Mouse (Mus musculus) induced T-regulatory cell, adult 2 months (primary cell): ENCODE measurements around the gene Dusp9.

ENCODE experiments used
- DNase-seq: peaks from one replicate; pipeline ENCODE4 v3.0.0-alpha.2; 2012; ENCODE audit warnings: low read depth

Gene Dusp9

GRCm38 (mm10) chrX:73639255-73639675, at the start of gene Dusp9:
TSS of gene Dusp9 (plus strand) at chrX:73639419.
- peak; percentile 45 for DNase-seq

DNA sequence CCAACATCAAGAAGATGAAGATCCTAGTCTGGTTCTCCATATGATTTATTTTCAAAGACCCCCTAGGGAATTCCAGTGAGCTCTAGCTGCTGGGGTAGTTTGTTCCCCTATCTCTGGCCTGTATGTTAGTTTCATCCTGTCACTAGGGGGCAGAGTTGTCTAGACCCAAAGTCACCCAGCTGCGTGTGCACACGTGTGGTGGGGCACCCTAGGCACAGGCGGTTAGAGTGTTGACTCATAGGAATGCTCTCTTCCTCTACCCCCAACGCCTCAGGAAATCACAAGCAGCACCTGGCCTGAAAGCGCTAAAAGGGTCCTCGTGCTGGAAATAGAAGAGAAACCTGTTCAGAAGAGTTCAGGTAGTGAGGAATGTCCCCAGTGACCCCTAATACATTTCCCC, 46.0 kb upstream of the Dusp9 start:
- DNase-seq, result peak; percentile 64

DNA sequence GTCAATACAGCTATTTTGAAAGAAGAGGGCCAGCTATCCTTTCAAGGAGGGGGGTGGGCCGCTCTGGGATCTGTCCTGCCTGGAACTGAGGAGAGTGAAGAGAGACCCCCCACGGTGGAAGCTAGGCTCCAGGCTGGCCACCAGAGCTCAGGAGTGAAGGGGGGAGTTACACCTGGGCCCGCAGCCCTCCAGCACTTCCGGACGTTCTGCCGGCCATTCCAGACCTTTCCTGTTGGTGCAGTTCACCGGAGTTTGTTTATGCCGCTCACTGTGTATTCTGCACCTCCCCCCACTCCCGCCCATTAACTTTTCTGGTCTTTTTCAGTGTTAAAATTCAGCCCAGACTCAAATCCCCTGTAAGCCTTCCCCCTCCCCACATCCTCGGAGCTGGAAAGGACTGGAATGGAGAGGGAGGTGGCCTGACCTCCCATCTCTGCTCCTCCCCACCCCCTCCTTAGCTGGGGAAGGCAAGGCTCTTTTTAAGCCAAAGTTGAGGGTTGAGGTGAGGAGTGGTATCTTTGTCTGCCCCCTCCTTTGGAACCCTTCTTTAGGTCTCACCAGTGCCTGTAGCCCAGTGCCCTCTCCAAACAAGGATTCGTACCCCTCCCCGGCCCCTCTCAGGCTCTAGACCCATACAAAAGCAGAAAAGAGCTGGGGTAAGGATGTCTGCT, 44.6 kb upstream of the Dusp9 start:
- DNase-seq, result no peak

- DNase-seq, result no peak
Observed at GRCm38 (mm10) chrX:73595297-73595938, 43.8 kb upstream of the Dusp9 start.

DNA sequence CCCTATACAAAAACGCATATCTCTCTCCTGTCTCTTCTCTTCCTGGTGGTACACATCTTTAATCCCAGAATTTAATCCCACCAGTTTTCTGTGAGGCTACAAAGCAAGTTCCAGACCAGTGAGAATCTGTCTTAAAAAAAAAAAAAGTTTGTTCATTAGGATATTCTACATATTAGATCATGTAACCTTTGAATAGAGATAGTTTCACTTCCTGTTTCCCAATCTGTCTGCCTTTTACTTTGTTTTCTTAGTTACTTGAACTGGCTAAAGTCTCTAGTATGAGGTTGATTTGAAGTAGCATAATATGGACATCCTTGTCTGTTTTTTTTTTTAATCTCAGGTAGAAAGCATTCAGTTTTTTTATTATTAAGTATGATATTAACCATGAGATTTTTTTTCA, 37.8 kb upstream of the Dusp9 start:
- DNase-seq, result no peak

DNA sequence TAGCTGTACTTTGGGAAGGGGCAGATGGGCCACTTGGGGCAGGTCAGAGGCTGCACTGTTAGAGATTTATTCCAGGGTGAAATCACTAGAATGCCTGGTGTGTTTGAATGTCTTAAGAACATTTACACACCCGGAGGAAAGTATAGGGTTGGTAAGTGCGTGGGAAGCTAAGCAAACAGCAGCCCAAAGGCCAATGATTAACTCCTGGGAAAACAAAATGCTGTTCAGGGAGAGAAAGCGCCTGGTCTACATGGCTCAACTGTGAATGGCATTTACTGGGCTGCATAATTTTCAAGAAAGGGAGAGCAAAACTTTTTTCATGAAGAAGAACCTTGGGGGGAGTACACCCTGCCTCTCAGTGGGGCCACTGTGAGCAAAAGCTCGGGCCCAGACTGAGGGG, 25.6 kb upstream of the Dusp9 start:
- no peak for DNase-seq

DNA sequence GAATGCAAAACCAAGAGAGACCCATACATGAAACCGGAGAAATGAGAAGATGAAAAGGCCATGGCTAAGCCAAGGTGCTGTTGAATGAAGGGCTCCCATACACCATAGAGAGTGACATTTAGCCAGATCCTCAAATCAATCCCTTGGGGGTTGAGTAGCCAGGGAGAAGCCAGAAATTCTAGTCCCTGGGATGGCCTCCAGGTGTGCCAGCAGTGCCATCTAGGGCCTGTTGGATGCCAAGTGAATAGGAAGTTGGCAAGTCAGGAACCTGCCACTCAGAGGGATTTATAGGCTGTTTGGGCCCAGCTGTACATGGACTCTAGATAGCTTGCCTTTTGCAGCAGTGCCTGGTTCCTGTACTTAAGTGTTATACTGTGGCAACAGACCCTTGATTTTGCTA, 23.3 kb upstream of the Dusp9 start:
- no peak for DNase-seq

GRCm38 (mm10) chrX:73619401-73619800, 19.8 kb upstream of the Dusp9 start:
- DNase-seq, result no peak

DNA sequence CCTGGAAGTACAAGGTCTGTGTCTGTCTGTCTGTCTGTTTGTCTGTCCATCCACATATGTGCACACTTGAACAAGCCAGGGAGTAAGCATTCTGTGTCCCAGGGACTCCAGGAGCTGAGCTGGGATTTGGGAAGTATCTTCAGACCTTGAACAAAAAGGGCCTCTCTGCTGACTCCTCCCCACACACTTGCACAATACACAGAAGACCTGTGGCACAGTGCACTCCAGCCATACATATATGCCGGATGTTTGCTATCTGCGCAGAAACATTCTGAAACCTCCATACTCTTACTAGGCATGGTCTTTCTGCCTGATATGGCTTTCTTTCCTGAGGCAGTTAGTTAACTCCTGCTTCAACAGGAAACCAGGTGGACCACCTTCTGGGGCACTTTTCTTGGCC, 19.3 kb upstream of the Dusp9 start:
- DNase-seq, result no peak

DNA sequence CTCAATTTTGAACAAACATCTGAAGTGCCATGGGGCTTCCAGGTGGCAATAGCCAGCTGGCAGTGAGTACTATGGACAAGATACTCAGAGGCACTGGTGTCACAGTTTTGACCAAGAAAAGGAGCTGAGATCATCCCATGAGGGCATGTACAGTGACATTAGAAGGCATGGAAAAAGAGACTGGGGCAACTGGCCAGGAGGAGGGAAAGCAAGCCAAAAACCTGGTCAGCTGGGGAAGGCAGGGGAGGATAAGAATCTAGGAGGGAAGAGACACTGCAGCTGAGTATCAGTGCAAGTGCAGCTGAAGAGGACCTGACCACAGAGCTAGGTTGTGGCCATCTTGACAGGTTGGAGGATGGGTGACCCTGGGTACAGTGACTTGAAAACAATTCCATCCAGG, 12.2 kb upstream of the Dusp9 start:
- DNase-seq, result no peak

- no peak for DNase-seq
Observed at GRCm38 (mm10) chrX:73635425-73635824, 3.8 kb upstream of the Dusp9 start.

- DNase-seq, result no peak
Observed at GRCm38 (mm10) chrX:73637415-73637814, 1.8 kb upstream of the Dusp9 start.

GRCm38 (mm10) chrX:73639901-73640469, 766 bp downstream of the Dusp9 start:
- no peak for DNase-seq

DNA sequence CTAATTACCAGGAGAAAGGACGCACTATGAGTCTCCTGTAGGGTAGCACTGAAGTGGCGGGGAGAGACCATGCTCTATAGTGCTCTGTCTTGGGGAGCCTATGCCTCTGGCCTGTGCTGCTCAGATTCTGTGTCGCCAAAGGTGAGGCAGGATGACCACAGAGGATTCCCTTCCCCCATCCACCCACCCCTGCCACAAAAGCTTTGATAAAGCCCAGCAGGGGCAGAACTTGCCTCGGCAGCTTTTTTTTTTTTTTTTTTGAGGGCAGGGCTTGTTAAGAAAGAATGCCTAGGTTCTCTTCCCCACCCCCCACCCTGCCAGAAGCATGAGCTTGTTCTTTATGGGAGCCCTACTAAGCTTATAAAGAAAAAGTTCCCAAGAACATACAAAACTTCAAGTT, 5.9 kb downstream of the Dusp9 start:
- no peak for DNase-seq

- DNase-seq, result no peak
Observed at GRCm38 (mm10) chrX:73650869-73651268, 11.7 kb downstream of the Dusp9 start.

DNA sequence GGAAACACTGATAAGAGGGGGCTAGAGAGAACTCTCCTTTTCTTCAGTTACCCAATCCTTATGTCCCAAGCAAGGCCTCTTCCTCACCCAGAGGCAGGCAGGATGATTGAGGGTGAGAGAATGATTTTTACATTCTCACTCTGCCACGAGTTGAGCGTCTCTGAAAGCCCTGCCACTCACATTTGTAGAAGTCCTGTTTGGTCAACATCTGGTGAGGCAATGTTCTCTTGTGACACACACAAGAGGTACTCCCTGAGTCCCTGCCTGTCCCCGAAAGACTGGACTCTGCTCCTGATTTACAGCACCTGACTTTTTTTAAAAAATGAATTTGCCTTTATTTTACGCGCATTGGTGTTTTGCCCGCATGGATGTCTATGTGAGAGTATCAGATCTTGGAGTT, 14.2 kb downstream of the Dusp9 start:
- DNase-seq, result no peak

DNA sequence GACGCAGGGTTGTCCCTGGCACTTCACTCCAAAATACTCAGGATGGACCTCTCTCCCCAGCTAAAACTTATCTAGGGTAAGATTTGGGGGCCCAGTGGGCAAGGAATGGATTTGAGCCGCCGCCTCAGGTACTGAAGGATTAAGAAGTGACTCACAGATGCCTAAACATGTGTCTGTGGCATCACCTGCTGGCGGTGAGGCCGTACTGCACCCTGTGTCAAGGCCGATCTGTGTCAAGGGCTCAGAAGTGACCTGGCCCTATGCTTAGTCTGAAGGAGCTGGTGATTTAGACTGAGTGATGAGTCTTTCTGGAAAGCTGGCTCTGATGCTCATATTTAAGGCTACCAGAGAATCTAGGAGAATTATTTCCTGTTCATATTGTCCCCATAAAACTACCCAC, 15.0 kb downstream of the Dusp9 start:
- DNase-seq, result peak; percentile 67

DNA sequence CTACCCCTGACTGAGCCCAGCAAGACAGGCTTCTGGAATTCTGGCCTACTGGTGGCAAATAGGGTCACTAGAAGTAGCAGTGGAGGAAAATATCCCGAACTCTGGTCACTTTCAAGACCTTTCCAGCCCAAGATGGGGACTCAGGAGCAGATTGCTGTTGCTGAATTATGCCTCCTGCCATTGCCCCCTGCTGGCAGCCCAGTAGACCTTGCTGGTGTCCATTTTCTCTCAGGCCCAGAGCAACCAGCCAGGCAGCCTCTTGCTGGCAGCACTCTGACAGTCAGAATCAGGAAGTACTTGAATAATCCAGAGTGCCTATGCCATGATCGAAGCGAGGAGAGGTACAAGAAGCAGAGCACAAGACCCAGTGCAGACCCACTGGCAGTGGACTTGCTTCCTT, 16.3 kb downstream of the Dusp9 start:
- peak; percentile 45 for DNase-seq

- DNase-seq, result no peak
Observed at GRCm38 (mm10) chrX:73658391-73658790, 19.2 kb downstream of the Dusp9 start.

- no peak for DNase-seq
Observed at GRCm38 (mm10) chrX:73658936-73659574, 19.8 kb downstream of the Dusp9 start.

DNA sequence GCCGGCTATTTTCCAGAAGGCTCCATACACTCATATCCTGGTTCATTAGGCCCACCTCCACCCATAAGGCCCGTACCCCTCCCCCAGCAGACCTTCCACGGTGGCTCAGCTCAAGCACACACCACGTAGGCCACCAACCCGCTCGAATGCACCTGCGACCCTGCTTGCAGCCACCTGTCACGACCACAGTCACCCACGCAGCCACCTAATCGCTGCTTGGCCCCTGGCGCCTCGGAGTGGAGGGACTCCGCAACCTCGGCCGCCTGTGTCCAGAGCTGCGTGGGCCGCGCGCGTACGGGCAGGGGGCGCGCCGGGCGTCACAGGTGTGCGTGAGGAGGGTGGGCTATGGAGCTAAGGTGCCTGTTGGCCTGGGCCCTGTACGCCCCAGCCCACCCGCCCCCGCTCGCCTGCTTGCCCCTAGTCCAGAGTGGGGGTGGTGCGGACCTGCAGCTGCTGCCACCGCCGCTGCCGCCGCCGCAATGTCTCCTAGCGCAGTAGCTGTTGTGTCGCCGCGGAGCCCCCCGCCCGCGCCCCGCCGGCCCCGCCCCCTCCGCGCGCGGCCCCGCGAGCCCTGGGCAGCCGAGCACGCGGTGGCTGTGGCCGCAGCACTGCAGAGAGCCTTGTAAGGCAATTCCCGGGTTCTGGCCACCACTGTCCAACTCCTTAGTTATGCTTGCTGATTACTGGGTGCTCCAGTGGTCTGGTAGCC, 20.5 kb downstream of the Dusp9 start, which contains the start of gene Pnck:
Gene Pnck, minus strand, starts transcription at position 543 of the 709 bp plus-strand sequence.
- no peak for DNase-seq

DNA sequence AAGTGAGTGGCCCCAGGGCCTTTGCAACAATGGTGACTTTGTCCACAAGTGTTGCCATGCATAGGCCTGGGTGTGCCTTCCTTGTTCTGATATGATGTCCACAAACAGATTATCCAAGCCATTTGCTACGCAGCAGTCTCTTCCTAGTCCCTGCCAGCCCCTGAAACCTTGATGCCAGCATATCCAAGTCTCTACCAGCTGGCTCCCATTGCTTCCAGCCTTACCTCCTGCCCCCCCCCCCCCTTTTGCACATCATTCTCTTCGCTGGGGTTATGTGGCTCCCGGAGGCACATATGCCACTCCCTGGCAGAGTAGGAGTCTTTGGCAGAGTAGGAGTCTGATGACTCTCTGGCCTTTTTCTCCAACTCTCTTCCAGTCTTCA, 21.1 kb downstream of the Dusp9 start:
- no peak for DNase-seq
